24 mouse cellular contexts compared by ENCODE assay signal in the genomic region with DNA sequence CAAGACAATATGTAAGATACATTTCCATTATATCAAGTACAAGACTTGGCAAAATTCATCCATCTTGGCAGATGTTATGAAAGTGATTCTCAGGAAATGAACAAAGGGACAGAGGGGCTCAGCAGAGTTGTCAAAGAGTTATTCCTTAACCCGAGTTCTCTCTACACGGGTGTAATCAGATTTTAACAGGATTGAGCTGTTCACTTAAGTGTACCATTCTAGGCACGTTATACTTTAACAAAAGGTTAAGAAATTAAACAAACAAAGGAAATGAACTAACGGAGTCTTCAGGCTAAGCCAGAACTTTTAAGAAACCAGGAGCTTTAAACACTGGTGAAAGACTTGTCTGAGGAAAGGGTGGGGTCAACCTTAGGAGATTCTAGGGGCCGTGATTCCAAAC. TPM values are rescaled to one million over a fixed set of nuclear protein-coding genes. Genes with fewer than 3 reads are reported as not detected.
DNase-seq lines count a peak whose midpoint lies in the region; ATAC-seq and TF ChIP-seq lines count a peak whose summit lies in the region.
"Had no signal": no experiment of that assay in that cellular context is flagged by ENCODE, and none has a peak within 500 bp of the region (broad histone marks: within the 10 kb centered on the region; RNA-seq: fewer than 3 reads in every experiment).

No protein-coding gene starts in this region.

- TF ChIP-seq CTCF in stomach, postnatal 0 days (IDR thresholded peaks at IDR 0.05; ENCODE audit: low read depth): no peak

- peak; percentile 63 for DNase-seq in kidney, adult 9 months
- no peak for DNase-seq in kidney, postnatal 14 days
- DNase-seq in liver, embryonic 13.5 days: no peak
- DNase-seq in liver, embryonic 11.5 days (ENCODE audit: low spot score): no peak
- no peak for DNase-seq in stomach, postnatal 0 days (ENCODE audit: low spot score)
- DNase-seq in cerebellum, adult 18-20 months: no peak
- DNase-seq: adrenal gland, postnatal 25 days; cerebellum, adult 11-12 months; cerebellum, postnatal 10 days; gastrocnemius, adult 2 months; gastrocnemius, postnatal 36 days; heart, adult 18-20 months; heart, postnatal 36 days; midbrain, embryonic 14.5 days; thymus, postnatal 14 days had no signal

- no peak overlapping the region for H3K4me3 ChIP-seq in liver, embryonic 13.5 days (replicated peaks)
- no peak overlapping the region for H3K4me3 ChIP-seq in liver, embryonic 11.5 days (ENCODE audit: low read depth, low read length)
- H3K4me3 ChIP-seq in stomach, embryonic 15.5 days (replicated peaks): no peak overlapping the region
- no peak overlapping the region for H3K4me3 ChIP-seq in stomach, postnatal 0 days (ENCODE audit: low read depth, low read length)
- H3K4me3 ChIP-seq: erythroblast, embryonic 14.5 days; gastrocnemius, adult 2 months; hindbrain, embryonic 12.5 days; limb, embryonic 13.5 days had no signal

- no peak for ATAC-seq in liver, embryonic 13.5 days (ENCODE audit: low read depth)
- ATAC-seq in liver, embryonic 11.5 days (replicated peaks; ENCODE audit: low FRiP score): no peak
- ATAC-seq in stomach, embryonic 15.5 days (ENCODE audit: insufficient read depth, low FRiP score, low read depth): no peak
- ATAC-seq in stomach, postnatal 0 days (ENCODE audit: low FRiP score, low TSS enrichment): no peak
- ATAC-seq: CD4-positive, CD25-positive, alpha-beta regulatory T cell, adult 4 months; forebrain, embryonic 16.5 days had no signal

- H3K9ac ChIP-seq in liver, embryonic 13.5 days: no peak overlapping the region
- H3K9ac ChIP-seq in liver, embryonic 11.5 days (ENCODE audit: low read depth, low read length): no peak overlapping the region
- no peak overlapping the region for H3K9ac ChIP-seq in stomach, embryonic 15.5 days
- H3K9ac ChIP-seq in stomach, postnatal 0 days (ENCODE audit: low read length): no peak overlapping the region
- H3K9ac ChIP-seq: hindbrain, embryonic 12.5 days; limb, embryonic 13.5 days had no signal

- peaks cover 17% of the 10 kb centered on the region for H3K4me1 ChIP-seq in liver, embryonic 13.5 days (replicated peaks)
- peaks cover 3% of the 10 kb centered on the region; the same call in 1 of the 2 replicates for H3K4me1 ChIP-seq in liver, embryonic 11.5 days (replicated peaks; ENCODE audit: control insufficient read depth, insufficient read depth, low read length)
- H3K4me1 ChIP-seq in stomach, embryonic 15.5 days: no peaks in the 10 kb centered on the region
- H3K4me1 ChIP-seq in stomach, postnatal 0 days (replicated peaks; ENCODE audit: control insufficient read depth, insufficient read depth): no peaks in the 10 kb centered on the region
- H3K4me1 ChIP-seq: hindbrain, embryonic 12.5 days; limb, embryonic 13.5 days had no signal

- 64% methylated on average over 5 of the region's 5 CpGs for WGBS in liver, embryonic 13.5 days (ENCODE audit: insufficient replicate concordance)
- 71% methylated on average over 5 of the region's 5 CpGs for WGBS in liver, embryonic 11.5 days
- WGBS in stomach, embryonic 15.5 days: 33% methylated on average over 5 of the region's 5 CpGs
- 18% methylated on average over 5 of the region's 5 CpGs for WGBS in stomach, postnatal 0 days

- no peaks in the 10 kb centered on the region for H3K36me3 ChIP-seq in liver, embryonic 13.5 days
- H3K36me3 ChIP-seq in liver, embryonic 11.5 days (ENCODE audit: control insufficient read depth, insufficient read depth, low read length): no peaks in the 10 kb centered on the region
- H3K36me3 ChIP-seq in stomach, embryonic 15.5 days: no peaks in the 10 kb centered on the region
- no peaks in the 10 kb centered on the region for H3K36me3 ChIP-seq in stomach, postnatal 0 days (ENCODE audit: control insufficient read depth, insufficient read depth, low read length)
- H3K36me3 ChIP-seq: hindbrain, embryonic 12.5 days; limb, embryonic 13.5 days had no signal

- H3K9me3 ChIP-seq in liver, embryonic 13.5 days (replicated peaks): no peaks in the 10 kb centered on the region
- H3K9me3 ChIP-seq in liver, embryonic 11.5 days (ENCODE audit: control insufficient read depth, low read length): no peaks in the 10 kb centered on the region
- no peaks in the 10 kb centered on the region for H3K9me3 ChIP-seq in stomach, embryonic 15.5 days
- H3K9me3 ChIP-seq in stomach, postnatal 0 days (ENCODE audit: control insufficient read depth, low read length): no peaks in the 10 kb centered on the region
- H3K9me3 ChIP-seq: hindbrain, embryonic 12.5 days; limb, embryonic 13.5 days had no signal

- peak overlapping the region; percentile 59; the same call in 1 of the 2 replicates for H3K27ac ChIP-seq in liver, embryonic 13.5 days
- H3K27ac ChIP-seq in liver, embryonic 11.5 days (ENCODE audit: low read depth, low read length): no peak overlapping the region
- no peak overlapping the region for H3K27ac ChIP-seq in stomach, embryonic 15.5 days
- no peak overlapping the region for H3K27ac ChIP-seq in stomach, postnatal 0 days (replicated peaks)
- H3K27ac ChIP-seq: gastrocnemius, adult 2 months; hindbrain, embryonic 12.5 days; hindbrain, postnatal 0 days; limb, embryonic 13.5 days had no signal

- H3K4me2 ChIP-seq in liver, embryonic 13.5 days: no peak overlapping the region
- no peak overlapping the region for H3K4me2 ChIP-seq in liver, embryonic 11.5 days
- 0 out of 2 replicates have a peak overlapping the region, but pooled peaks have one; percentile 22 for H3K4me2 ChIP-seq in stomach, embryonic 15.5 days
- no peak overlapping the region for H3K4me2 ChIP-seq in stomach, postnatal 0 days (replicated peaks; ENCODE audit: low read depth)
- H3K4me2 ChIP-seq: heart, embryonic 11.5 days; hindbrain, embryonic 12.5 days; limb, embryonic 13.5 days had no signal

- H3K27me3 ChIP-seq in liver, embryonic 13.5 days: no peaks in the 10 kb centered on the region
- H3K27me3 ChIP-seq in liver, embryonic 11.5 days (replicated peaks; ENCODE audit: control insufficient read depth, insufficient read depth, low read length): no peaks in the 10 kb centered on the region
- H3K27me3 ChIP-seq in stomach, embryonic 15.5 days (replicated peaks): no peaks in the 10 kb centered on the region
- H3K27me3 ChIP-seq in stomach, postnatal 0 days (ENCODE audit: control insufficient read depth, insufficient read depth, low read length): no peaks in the 10 kb centered on the region
- H3K27me3 ChIP-seq: hindbrain, embryonic 12.5 days; limb, embryonic 13.5 days had no signal

- TF ChIP-seq EP300 in stomach, postnatal 0 days (optimal IDR thresholded peaks at IDR 0.05): no peak

RNA-seq across cellular contexts. Expression of gene Slc2a2, which starts 23.5 kb away (rescaled TPM):
- 19.1 and 25.4 TPM in 2 replicates for polyA plus RNA-seq in liver, embryonic 13.5 days (2015; fragmentation: Nextera tagmentation; extraction: Ambion mirVana)
- polyA plus RNA-seq in liver, embryonic 11.5 days (2014; fragmentation: Nextera tagmentation; extraction: Ambion mirVana): 15.4 and 19.5 TPM in 2 replicates
- polyA plus RNA-seq in stomach, embryonic 15.5 days (2015; fragmentation: Nextera tagmentation; extraction: Ambion mirVana): 3.9 and 5.6 TPM in 2 replicates
- polyA plus RNA-seq in stomach, postnatal 0 days (2015; fragmentation: Nextera tagmentation; extraction: Ambion mirVana): 0.25 and 0.31 TPM in 2 replicates
- polyA plus RNA-seq: CD4-positive, CD25-positive, alpha-beta regulatory T cell, adult 4 months; embryonic facial prominence, embryonic 14.5 days; forebrain, embryonic 16.5 days; midbrain, embryonic 14.5 days had no signal

RNA-seq across cellular contexts. Expression of gene Eif5a2, which starts 59.9 kb away (rescaled TPM):
- 6.2 and 8.8 TPM in 2 replicates for polyA plus RNA-seq in liver, embryonic 13.5 days (2015; fragmentation: Nextera tagmentation; extraction: Ambion mirVana)
- polyA plus RNA-seq in liver, embryonic 11.5 days (2014; fragmentation: Nextera tagmentation; extraction: Ambion mirVana): 9.5 and 11.3 TPM in 2 replicates
- polyA plus RNA-seq in stomach, embryonic 15.5 days (2015; fragmentation: Nextera tagmentation; extraction: Ambion mirVana): 4.3 and 4.7 TPM in 2 replicates
- 1.2 and 1.5 TPM in 2 replicates for polyA plus RNA-seq in stomach, postnatal 0 days (2015; fragmentation: Nextera tagmentation; extraction: Ambion mirVana)
